Mouse (Mus musculus): ENCODE results near the gene Gnaq. TPM values are rescaled to one million over a fixed set of nuclear protein-coding genes. Genes with fewer than 3 reads are reported as not detected.

Gene Gnaq
- polyA plus RNA-seq, 1 experiment, result 12.6 TPM

GRCm38 (mm10) chr19:16167185-16167584, 34.6 kb downstream of the Gnaq start:
- Histone ChIP-seq H3K27me3 (replicated peaks) (no peaks in the 10 kb centered on the region), H3K4me3 (replicated peaks) (no peak overlapping the region), H3K36me3 (replicated peaks; ENCODE audit: low read length) (peaks cover 58% of the 10 kb centered on the region), H3K4me1 (peaks cover 72% of the 10 kb centered on the region), H3K9me3 (no peaks in the 10 kb centered on the region)
- TF ChIP-seq GATA1 (IDR thresholded peaks at IDR 0.05; ENCODE audit: borderline replicate concordance, low read length) (no peak), FLI1 (IDR thresholded peaks at IDR 0.05; ENCODE audit: low read length) (no peak)

GRCm38 (mm10) chr19:16168192-16168591, 35.6 kb downstream of the Gnaq start:
- Histone ChIP-seq H3K4me3 (replicated peaks) (peak overlapping the region; percentile 33), H3K4me1 (peaks cover 67% of the 10 kb centered on the region), H3K27me3 (replicated peaks) (no peaks in the 10 kb centered on the region), H3K36me3 (replicated peaks; ENCODE audit: low read length) (peaks cover 53% of the 10 kb centered on the region), H3K9me3 (no peaks in the 10 kb centered on the region)
- no peak for TF ChIP-seq GATA1 (IDR thresholded peaks at IDR 0.05; ENCODE audit: borderline replicate concordance, low read length)
- TF ChIP-seq FLI1 (IDR thresholded peaks at IDR 0.05; ENCODE audit: low read length), result no peak

GRCm38 (mm10) chr19:16168653-16169198, 36.1 kb downstream of the Gnaq start:
- no peak for TF ChIP-seq GATA1 (IDR thresholded peaks at IDR 0.05; ENCODE audit: borderline replicate concordance, low read length)
- no peak for TF ChIP-seq FLI1 (IDR thresholded peaks at IDR 0.05; ENCODE audit: low read length)
- Histone ChIP-seq H3K9me3 (no peaks in the 10 kb centered on the region), H3K4me1 (peaks cover 68% of the 10 kb centered on the region), H3K27me3 (replicated peaks) (no peaks in the 10 kb centered on the region), H3K4me3 (replicated peaks) (no peak overlapping the region), H3K36me3 (replicated peaks; ENCODE audit: low read length) (peaks cover 52% of the 10 kb centered on the region)

GRCm38 (mm10) chr19:16170724-16171123, 38.1 kb downstream of the Gnaq start:
- Histone ChIP-seq H3K27me3 (replicated peaks) (no peaks in the 10 kb centered on the region), H3K36me3 (replicated peaks; ENCODE audit: low read length) (peaks cover 57% of the 10 kb centered on the region), H3K9me3 (peaks cover 6% of the 10 kb centered on the region; the same call in 1 of the 2 replicates), H3K4me1 (peaks cover 75% of the 10 kb centered on the region), H3K4me3 (replicated peaks) (peak overlapping the region; percentile 77)
- no peak for TF ChIP-seq GATA1 (IDR thresholded peaks at IDR 0.05; ENCODE audit: borderline replicate concordance, low read length)
- no peak for TF ChIP-seq FLI1 (IDR thresholded peaks at IDR 0.05; ENCODE audit: low read length)

GRCm38 (mm10) chr19:16173721-16174120, 41.1 kb downstream of the Gnaq start:
- peaks cover 7% of the 10 kb centered on the region; the same call in 1 of the 2 replicates for H3K9me3 ChIP-seq
- no peak overlapping the region for H3K4me3 ChIP-seq (replicated peaks)
- H3K4me1 ChIP-seq, result peaks cover 77% of the 10 kb centered on the region
- H3K36me3 ChIP-seq (replicated peaks; ENCODE audit: low read length), result peaks cover 67% of the 10 kb centered on the region
- H3K27me3 ChIP-seq (replicated peaks), result no peaks in the 10 kb centered on the region
- no peak for TF ChIP-seq FLI1 (IDR thresholded peaks at IDR 0.05; ENCODE audit: low read length)
- no peak for TF ChIP-seq GATA1 (IDR thresholded peaks at IDR 0.05; ENCODE audit: borderline replicate concordance, low read length)

- Histone ChIP-seq H3K36me3 (replicated peaks; ENCODE audit: low read length) (peaks cover 74% of the 10 kb centered on the region), H3K27me3 (replicated peaks) (no peaks in the 10 kb centered on the region), H3K4me1 (peaks cover 80% of the 10 kb centered on the region), H3K9me3 (peaks cover 7% of the 10 kb centered on the region; the same call in 1 of the 2 replicates), H3K4me3 (replicated peaks) (no peak overlapping the region)
- TF ChIP-seq GATA1 (IDR thresholded peaks at IDR 0.05; ENCODE audit: borderline replicate concordance, low read length), result no peak
- no peak for TF ChIP-seq FLI1 (IDR thresholded peaks at IDR 0.05; ENCODE audit: low read length)
Measured at GRCm38 (mm10) chr19:16176426-16176825, 43.8 kb downstream of the Gnaq start.

GRCm38 (mm10) chr19:16177139-16177727, 44.6 kb downstream of the Gnaq start:
- H3K36me3 ChIP-seq (replicated peaks; ENCODE audit: low read length), result peaks cover 82% of the 10 kb centered on the region
- H3K4me3 ChIP-seq (replicated peaks), result no peak overlapping the region
- no peaks in the 10 kb centered on the region for H3K27me3 ChIP-seq (replicated peaks)
- H3K4me1 ChIP-seq, result peaks cover 88% of the 10 kb centered on the region
- H3K9me3 ChIP-seq, result peaks cover 7% of the 10 kb centered on the region; the same call in 1 of the 2 replicates
- TF ChIP-seq FLI1 (IDR thresholded peaks at IDR 0.05; ENCODE audit: low read length) (no peak), GATA1 (IDR thresholded peaks at IDR 0.05; ENCODE audit: borderline replicate concordance, low read length) (no peak)

- no peaks in the 10 kb centered on the region for H3K27me3 ChIP-seq (replicated peaks)
- peaks cover 90% of the 10 kb centered on the region for H3K4me1 ChIP-seq
- peak overlapping the region; percentile 10 for H3K4me3 ChIP-seq (replicated peaks)
- no peak for TF ChIP-seq FLI1 (IDR thresholded peaks at IDR 0.05; ENCODE audit: low read length)
- TF ChIP-seq GATA1 (IDR thresholded peaks at IDR 0.05; ENCODE audit: borderline replicate concordance, low read length), result no peak
- H3K9me3 ChIP-seq, result no peaks in the 10 kb centered on the region
- peaks cover 66% of the 10 kb centered on the region for H3K36me3 ChIP-seq (replicated peaks; ENCODE audit: low read length)
Measured at GRCm38 (mm10) chr19:16181258-16181657, 48.6 kb downstream of the Gnaq start.

GRCm38 (mm10) chr19:16181852-16182475, 49.3 kb downstream of the Gnaq start:
- Histone ChIP-seq H3K9me3 (no peaks in the 10 kb centered on the region), H3K4me3 (replicated peaks) (peak overlapping the region; percentile 38), H3K27me3 (replicated peaks) (no peaks in the 10 kb centered on the region), H3K4me1 (peaks cover 90% of the 10 kb centered on the region), H3K36me3 (replicated peaks; ENCODE audit: low read length) (peaks cover 66% of the 10 kb centered on the region)
- TF ChIP-seq FLI1 (IDR thresholded peaks at IDR 0.05; ENCODE audit: low read length) (no peak), GATA1 (IDR thresholded peaks at IDR 0.05; ENCODE audit: borderline replicate concordance, low read length) (no peak)
